Mouse (Mus musculus): ENCODE results near the gene Gm20489. TPM values are rescaled to one million over a fixed set of nuclear protein-coding genes. Genes with fewer than 3 reads are reported as not detected.

Gene Gm20489
- not detected in 2 replicates for polyA plus RNA-seq (2012; rRNA removed)

DNA sequence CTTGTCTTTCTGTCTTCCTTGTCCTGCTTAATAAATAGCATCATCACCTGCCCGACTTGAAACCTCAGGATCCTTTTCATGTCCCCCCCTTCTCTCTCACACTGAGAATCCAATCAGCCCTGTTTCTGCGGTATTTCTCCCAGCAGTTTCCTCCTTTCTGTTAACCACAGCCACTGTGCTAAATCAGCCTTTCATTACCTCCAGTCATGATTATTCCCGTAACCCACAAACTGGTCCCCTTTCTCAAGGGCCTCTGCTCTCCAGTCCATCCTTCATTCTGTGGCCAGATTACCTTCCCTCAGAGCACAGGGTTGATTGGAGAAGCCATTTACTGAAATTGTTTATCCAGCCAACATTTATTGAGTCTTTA lies at the start of gene Gm20489:
Gm20489 (minus strand) TSS at position 269 of the 370 bp plus-strand sequence.

DNA sequence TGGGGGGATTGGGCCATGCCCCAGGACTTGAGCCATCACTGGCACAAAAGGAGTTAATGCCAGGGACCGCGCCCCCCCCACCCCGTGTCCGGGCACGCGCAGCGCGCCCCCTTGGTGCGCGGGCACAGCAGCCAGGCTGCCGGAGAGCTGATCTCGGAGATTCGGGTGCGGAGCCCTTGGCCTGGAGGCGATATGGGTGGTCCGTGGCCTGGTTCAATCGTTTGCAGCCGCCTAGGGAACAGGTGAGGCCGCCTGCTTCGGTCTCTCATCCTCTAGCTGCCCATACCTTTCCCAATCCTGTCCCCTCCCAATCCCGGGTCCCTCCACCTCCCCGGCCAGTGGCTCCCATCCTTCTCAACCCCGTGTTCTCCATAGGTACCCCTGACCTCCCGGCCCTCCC lies 30.2 kb upstream of the Gm20489 start, which contains the start of gene Nlgn3:
Nlgn3 (plus strand) TSS at position 114 of the 400 bp plus-strand sequence.

GRCm38 (mm10) chrX:101273875-101274738 lies 5.3 kb upstream of the Gm20489 start, which contains the start of gene Med12:
Gene Med12, plus strand, starts transcription at chrX:101274030.

DNA sequence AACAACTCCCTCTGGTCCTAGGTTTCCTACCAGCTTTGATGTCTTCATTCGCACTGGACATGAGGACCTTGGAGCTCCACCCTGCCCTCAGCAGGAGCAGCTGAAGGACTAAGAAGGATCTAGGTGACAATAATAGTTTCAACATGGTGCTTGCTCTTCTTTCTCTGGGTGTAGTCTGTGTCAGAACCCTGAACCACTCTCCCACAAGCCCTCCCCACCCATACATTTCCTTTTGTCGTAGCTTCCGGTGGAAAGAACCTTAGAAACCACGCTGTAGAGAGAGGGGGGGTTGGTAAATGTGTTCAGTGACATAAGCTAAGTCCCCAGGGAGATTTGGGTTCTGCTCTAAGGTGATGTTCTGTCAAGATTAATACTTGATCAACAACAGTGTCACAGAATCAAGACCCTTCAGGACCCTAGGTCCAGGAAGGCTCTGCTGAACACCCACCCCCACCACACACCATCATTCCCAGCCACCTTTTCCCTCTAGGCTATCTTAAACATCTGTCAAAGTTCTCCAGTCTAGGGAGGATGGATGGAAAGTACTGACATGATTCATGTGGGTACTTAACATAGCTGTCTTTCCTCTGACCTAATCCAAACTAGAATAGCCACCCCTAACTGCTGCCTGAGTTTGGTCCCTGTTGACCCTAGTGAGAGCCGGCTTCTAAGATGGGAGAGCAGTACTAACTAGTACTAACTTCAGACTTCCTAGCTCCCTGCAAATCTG lies 633 bp downstream of the Gm20489 start, which contains the start of gene Il2rg:
Il2rg (minus strand) TSS at position 231 of the 730 bp plus-strand sequence.

GRCm38 (mm10) chrX:101263892-101264291 lies 4.9 kb downstream of the Gm20489 start, which contains the start of gene Gm614:
Gene Gm614, minus strand, starts transcription at chrX:101263992.

GRCm38 (mm10) chrX:101253952-101254729 lies 14.7 kb downstream of the Gm20489 start, which contains the start of gene Foxo4:
Gene Foxo4, plus strand, starts transcription at chrX:101254528.

DNA sequence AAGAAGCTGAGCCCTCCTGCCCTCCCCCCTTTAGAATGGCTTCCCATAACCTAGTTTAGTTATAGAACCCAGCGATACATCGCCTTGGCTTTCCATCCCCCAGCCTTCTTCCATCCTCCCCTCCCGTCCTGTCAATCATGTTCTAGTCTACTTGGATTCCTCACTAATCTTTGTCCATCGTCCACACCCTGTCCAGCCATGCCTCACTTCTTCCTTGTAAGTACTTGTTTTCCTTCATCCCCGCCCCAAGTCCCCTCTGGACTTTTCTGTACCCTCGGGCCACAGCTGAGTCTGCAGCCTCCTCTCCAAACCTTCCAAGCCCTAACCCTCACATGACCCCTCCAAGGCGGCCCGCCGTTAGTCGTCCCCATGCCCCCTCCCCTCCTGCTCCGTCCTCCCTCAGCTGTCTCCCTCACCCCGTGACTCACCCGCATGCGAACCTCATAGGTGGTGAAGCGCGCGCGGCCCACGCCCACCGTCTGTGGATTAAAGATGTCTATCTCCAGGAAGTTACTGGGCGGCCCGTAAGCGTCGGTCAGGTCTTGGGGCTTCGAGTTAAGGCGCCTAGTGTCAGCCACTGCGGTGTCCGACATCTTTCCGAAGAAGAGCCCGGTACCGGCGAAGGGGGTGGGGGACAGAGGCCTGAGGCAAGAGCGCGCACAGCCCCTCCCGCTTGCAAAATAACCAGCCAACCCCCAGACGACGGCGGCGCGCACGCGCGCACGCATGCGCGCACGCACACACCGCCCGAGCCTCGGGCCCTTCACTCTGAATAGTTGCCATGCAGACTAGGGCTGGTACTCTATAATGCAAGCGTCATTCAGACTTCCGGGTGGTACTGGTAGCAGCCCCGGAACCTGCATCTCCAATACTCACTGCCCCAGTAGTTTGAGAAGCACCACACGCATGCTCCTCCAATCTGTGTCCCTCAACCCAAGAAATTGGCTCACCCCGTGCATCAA lies 46.7 kb downstream of the Gm20489 start, which contains the start of gene Snx12:
Snx12 (minus strand) TSS at position 730 of the 962 bp plus-strand sequence.

Other genes with a start within 250 kb of the Gm20489 start
- 0.01 and 0.06 TPM in 2 replicates for gene Tex11, start 209.4 kb downstream of the Gm20489 start, polyA plus RNA-seq (2012; rRNA removed)
- 2.0 and 3.5 TPM in 2 replicates for gene Slc7a3, start 183.0 kb downstream of the Gm20489 start, polyA plus RNA-seq (2012; rRNA removed)
- 47.3 and 76.2 TPM in 2 replicates for gene Snx12, start 46.5 kb downstream of the Gm20489 start, polyA plus RNA-seq (2012; rRNA removed)
- gene Foxo4, start 14.5 kb downstream of the Gm20489 start, polyA plus RNA-seq (2012; rRNA removed): 24.3 and 27.0 TPM in 2 replicates
- not detected in 2 replicates for gene Gm614, start 5.0 kb downstream of the Gm20489 start, polyA plus RNA-seq (2012; rRNA removed)
- gene Il2rg, start 768 bp downstream of the Gm20489 start, polyA plus RNA-seq (2012; rRNA removed): 3.1 and 4.7 TPM in 2 replicates
- gene Med12, start 5.0 kb upstream of the Gm20489 start, polyA plus RNA-seq (2012; rRNA removed): 31.5 and 83.2 TPM in 2 replicates
- 13.9 and 14.3 TPM in 2 replicates for gene Nlgn3, start 30.1 kb upstream of the Gm20489 start, polyA plus RNA-seq (2012; rRNA removed)
- gene Gjb1, start 107.4 kb upstream of the Gm20489 start, polyA plus RNA-seq (2012; rRNA removed): 1.1 and 2.1 TPM in 2 replicates
- 74.0 and 88.4 TPM in 2 replicates for gene Zmym3, start 151.8 kb upstream of the Gm20489 start, polyA plus RNA-seq (2012; rRNA removed)
- gene Nono, start 160.3 kb upstream of the Gm20489 start, polyA plus RNA-seq (2012; rRNA removed): 734 and 739 TPM in 2 replicates
- 7.5 and 12.2 TPM in 2 replicates for gene Itgb1bp2, start 180.1 kb upstream of the Gm20489 start, polyA plus RNA-seq (2012; rRNA removed)

Measured in central nervous system, embryonic 11.5 days (tissue).